Mouse (Mus musculus) hindbrain, embryonic 14.5 days (tissue): Measurements from ENCODE around the gene Scube1. TPM values are rescaled to one million over a fixed set of nuclear protein-coding genes. Genes with fewer than 3 reads are reported as not detected.
A peak's percentile ranks its signal among the peaks of the same experiment; 100 is the strongest.

Experiments used
- ATAC-seq: fragments of 200-750 bp; cut with Nextera tagmentation; 2 replicates; pipeline ENCODE4 v1.8.0; 2017; ENCODE audit warnings: moderate number of reproducible peaks, mild to moderate bottlenecking, moderate TSS enrichment, moderate library complexity; ENCODE audit not compliant: low FRiP score
- DNase-seq: peaks from one replicate; pipeline ENCODE4 v3.0.0-alpha.2; 2015; ENCODE audit warnings: low spot score
- H3K27ac ChIP-seq: fragments of 300-500 bp; sonication (generic); 2 replicates; pipeline ENCODE4 v1.5.1; 2014; ENCODE audit warnings: mild to moderate bottlenecking, moderate library complexity
- H3K27me3 ChIP-seq: fragments of 300-500 bp; sonication (generic); 2 replicates; pipeline ENCODE4 v1.6.1; 2014; ENCODE audit warnings: mild to moderate bottlenecking, low read length, mixed read lengths; ENCODE audit not compliant: control insufficient read depth, insufficient read depth
- H3K36me3 ChIP-seq: fragments of 300-500 bp; sonication (generic); replicated peaks from 2 replicates; pipeline ENCODE4 v1.6.1; 2014; ENCODE audit not compliant: control insufficient read depth, insufficient read depth
- H3K4me1 ChIP-seq: fragments of 300-500 bp; sonication (generic); replicated peaks from 2 replicates; pipeline ENCODE4 v1.6.1; 2014; ENCODE audit warnings: antibody characterized with exemption, low read length, mixed read lengths; ENCODE audit not compliant: control insufficient read depth, insufficient read depth
- H3K4me2 ChIP-seq: fragments of 300-500 bp; sonication (generic); replicated peaks from 2 replicates; pipeline ENCODE4 v1.6.1; 2014; ENCODE audit warnings: mild to moderate bottlenecking, moderate library complexity
- H3K4me3 ChIP-seq: fragments of 300-500 bp; sonication (generic); replicated peaks from 2 replicates; pipeline ENCODE4 v1.5.1; 2014; ENCODE audit warnings: mild to moderate bottlenecking, low read length
- H3K9ac ChIP-seq: fragments of 300-500 bp; sonication (generic); 2 replicates; pipeline ENCODE4 v1.6.1; 2014
- H3K9me3 ChIP-seq: fragments of 300-500 bp; sonication (generic); 2 replicates; pipeline ENCODE4 v1.6.1; 2016; ENCODE audit warnings: low read length; ENCODE audit not compliant: control insufficient read depth
- WGBS: fragments of 180-500 bp; shearing (Covaris S2); extraction: QIAGEN DNeasy Blood & Tissue Kit; methylation state at CpG from one replicate; pipeline ENCODE4 v1.1.7; 2014; 5-methylcytosine and 5-hydroxymethylcytosine counted together
- polyA plus RNA-seq: library from polyadenylated mRNA; unstranded; fragments of >200 nt; fragmentation: Nextera tagmentation; extraction: Ambion mirVana; gene quantifications from 2 replicates; pipeline ENCODE4 v1.2.1, GENCODE M21; 2014

Scube1 gene
- polyA plus RNA-seq, 1 experiment from 2014 or later, result 12.7 TPM

DNA sequence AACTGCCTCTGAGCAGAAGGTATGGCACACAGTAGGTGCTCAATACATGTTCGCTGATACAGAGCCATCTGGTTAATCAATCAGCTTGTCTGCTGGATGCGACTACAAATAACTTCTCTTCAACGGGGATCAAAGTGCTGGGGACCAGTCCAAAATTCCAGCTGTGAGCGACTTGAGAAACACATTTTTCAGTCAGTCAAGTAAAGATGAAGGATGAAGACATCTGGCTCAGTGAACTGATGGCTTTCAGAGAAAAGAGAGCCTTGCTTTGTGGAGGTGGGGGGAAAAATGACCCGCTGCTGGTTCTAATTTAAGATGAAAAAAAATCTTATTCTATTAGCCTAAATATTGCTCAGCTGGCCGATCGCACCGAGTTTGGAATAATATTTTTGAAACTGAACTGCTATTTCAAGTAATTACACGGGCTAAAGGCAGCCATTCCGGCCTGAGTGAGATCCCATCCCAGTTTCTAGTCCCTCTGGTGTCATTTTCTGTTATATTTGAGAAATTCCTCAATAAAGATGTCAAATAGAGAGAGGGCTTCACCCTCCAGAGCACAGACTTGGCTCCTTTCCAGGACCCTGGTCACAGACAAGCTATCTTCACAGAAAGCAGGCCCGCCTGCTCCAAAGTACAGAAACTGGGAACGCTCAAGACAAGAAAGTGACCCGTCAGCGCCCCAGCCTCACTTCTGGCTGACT is 28.0 kb downstream of the Scube1 start:
- no peak for ATAC-seq
- Histone ChIP-seq H3K9ac (peak overlapping the region; percentile 20; the same call in 1 of the 2 replicates), H3K36me3 (no peaks in the 10 kb centered on the region), H3K27ac (no peak overlapping the region), H3K9me3 (no peaks in the 10 kb centered on the region), H3K4me2 (no peak overlapping the region), H3K4me1 (peaks cover 29% of the 10 kb centered on the region), H3K27me3 (no peaks in the 10 kb centered on the region), H3K4me3 (no peak overlapping the region)
- peak; percentile 49 for DNase-seq
- WGBS, result 46% methylated on average over 14 of the region's 14 CpGs

GRCm38 (mm10) chr15:83695159-83695558 is 29.7 kb downstream of the Scube1 start:
- no peak for ATAC-seq
- Histone ChIP-seq H3K9me3 (no peaks in the 10 kb centered on the region), H3K27me3 (no peaks in the 10 kb centered on the region), H3K9ac (no peak overlapping the region), H3K4me1 (peaks cover 24% of the 10 kb centered on the region), H3K4me2 (no peak overlapping the region), H3K4me3 (no peak overlapping the region), H3K36me3 (no peaks in the 10 kb centered on the region), H3K27ac (no peak overlapping the region)
- peak; percentile 32 for DNase-seq
- 83% methylated on average over 11 of the region's 11 CpGs for WGBS

GRCm38 (mm10) chr15:83691901-83692361 is 32.9 kb downstream of the Scube1 start:
- H3K4me3 ChIP-seq, result no peak overlapping the region
- peaks cover 2% of the 10 kb centered on the region for H3K4me1 ChIP-seq
- WGBS, result 50% methylated on average over 8 of the region's 8 CpGs
- no peak overlapping the region for H3K4me2 ChIP-seq
- no peak for ATAC-seq
- DNase-seq, result no peak
- H3K36me3 ChIP-seq, result no peaks in the 10 kb centered on the region
- no peaks in the 10 kb centered on the region for H3K27me3 ChIP-seq
- no peak overlapping the region for H3K9ac ChIP-seq
- H3K9me3 ChIP-seq, result no peaks in the 10 kb centered on the region
- no peak overlapping the region for H3K27ac ChIP-seq

DNA sequence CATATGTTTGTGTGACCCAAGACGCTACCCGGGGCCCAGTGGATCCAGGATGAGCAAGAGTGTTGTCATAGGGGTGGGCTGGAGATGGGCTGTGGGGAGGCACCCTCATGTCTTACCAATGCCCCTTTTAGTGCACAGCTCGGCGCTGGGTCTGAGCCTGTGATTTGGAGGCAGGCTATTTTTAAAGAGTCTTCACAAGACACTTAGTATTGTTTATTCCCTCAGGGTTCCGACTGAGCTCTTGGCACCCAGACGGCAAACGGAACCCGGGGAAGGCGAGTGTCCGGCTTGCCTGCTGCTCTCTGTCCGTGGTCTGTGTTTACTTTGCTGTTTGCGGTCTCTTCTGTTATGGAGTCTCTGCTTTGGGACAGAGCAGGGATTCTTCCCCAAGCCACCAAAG is 34.9 kb downstream of the Scube1 start:
- H3K4me1 ChIP-seq, result no peaks in the 10 kb centered on the region; the same call in 1 of the 2 replicates
- H3K4me2 ChIP-seq, result no peak overlapping the region
- H3K27ac ChIP-seq, result no peak overlapping the region
- H3K9me3 ChIP-seq, result no peaks in the 10 kb centered on the region
- no peak for DNase-seq
- H3K36me3 ChIP-seq, result no peaks in the 10 kb centered on the region
- H3K27me3 ChIP-seq, result no peaks in the 10 kb centered on the region
- no peak overlapping the region for H3K9ac ChIP-seq
- 90% methylated on average over 12 of the region's 12 CpGs for WGBS
- no peak overlapping the region for H3K4me3 ChIP-seq
- no peak for ATAC-seq

- Histone ChIP-seq H3K9ac (no peak overlapping the region), H3K36me3 (no peaks in the 10 kb centered on the region), H3K4me2 (no peak overlapping the region), H3K27me3 (no peaks in the 10 kb centered on the region), H3K9me3 (no peaks in the 10 kb centered on the region), H3K27ac (no peak overlapping the region), H3K4me3 (no peak overlapping the region), H3K4me1 (no peaks in the 10 kb centered on the region)
- ATAC-seq, result no peak
- no peak for DNase-seq
- WGBS, result 58% methylated on average over 9 of the region's 9 CpGs
Measured at GRCm38 (mm10) chr15:83686601-83687000, 38.2 kb downstream of the Scube1 start.

DNA sequence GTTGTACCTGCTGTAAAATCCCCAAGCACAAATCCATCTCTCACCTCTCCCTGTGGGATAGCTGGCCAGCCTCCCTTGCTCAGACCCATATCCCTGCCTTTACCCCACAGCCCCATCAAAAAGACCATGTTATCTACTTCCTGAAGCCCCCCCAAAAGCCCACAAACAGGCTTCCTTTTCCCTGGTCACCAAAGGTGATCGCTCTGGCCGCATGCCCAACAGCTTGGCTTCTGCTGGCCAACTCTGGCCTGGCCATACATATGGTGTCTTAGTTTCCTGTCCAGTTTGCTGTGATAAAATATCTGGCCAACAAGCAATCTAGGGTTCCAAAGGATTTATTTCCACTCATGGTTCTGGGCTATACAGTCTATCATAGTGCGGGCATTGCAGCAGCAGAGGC is 38.9 kb downstream of the Scube1 start:
- no peak for DNase-seq

GRCm38 (mm10) chr15:83683051-83683561 is 41.7 kb downstream of the Scube1 start:
- Histone ChIP-seq H3K9ac (no peak overlapping the region), H3K27ac (no peak overlapping the region), H3K4me2 (no peak overlapping the region), H3K36me3 (no peaks in the 10 kb centered on the region), H3K27me3 (no peaks in the 10 kb centered on the region), H3K4me3 (no peak overlapping the region), H3K4me1 (peaks cover 11% of the 10 kb centered on the region), H3K9me3 (no peaks in the 10 kb centered on the region)
- no peak for DNase-seq
- ATAC-seq, result no peak
- WGBS, result 69% methylated on average over 15 of the region's 15 CpGs

More for the DNA sequence above, 38.9 kb downstream of the Scube1 start:
- Histone ChIP-seq H3K4me2 (no peak overlapping the region), H3K27ac (no peak overlapping the region), H3K36me3 (no peaks in the 10 kb centered on the region), H3K9me3 (no peaks in the 10 kb centered on the region), H3K27me3 (no peaks in the 10 kb centered on the region), H3K9ac (no peak overlapping the region), H3K4me1 (no peaks in the 10 kb centered on the region), H3K4me3 (no peak overlapping the region)
- no peak for ATAC-seq
- WGBS, result 99% methylated on average over 3 of the region's 3 CpGs

- H3K4me2 ChIP-seq, result no peak overlapping the region
- ATAC-seq (no peak), DNase-seq (no peak)
- H3K4me3 ChIP-seq, result no peak overlapping the region
- no peak overlapping the region for H3K27ac ChIP-seq
- no peaks in the 10 kb centered on the region for H3K36me3 ChIP-seq
- no peaks in the 10 kb centered on the region for H3K27me3 ChIP-seq
- no peaks in the 10 kb centered on the region for H3K9me3 ChIP-seq
- WGBS, result 84% methylated on average over 7 of the region's 7 CpGs
- peaks cover 15% of the 10 kb centered on the region for H3K4me1 ChIP-seq
- H3K9ac ChIP-seq, result no peak overlapping the region
Measured at GRCm38 (mm10) chr15:83680300-83680699, 44.5 kb downstream of the Scube1 start.

- peaks cover 15% of the 10 kb centered on the region for H3K4me1 ChIP-seq
- no peaks in the 10 kb centered on the region for H3K9me3 ChIP-seq
- no peak overlapping the region for H3K9ac ChIP-seq
- ATAC-seq, result no peak
- H3K4me3 ChIP-seq, result no peak overlapping the region
- H3K36me3 ChIP-seq, result no peaks in the 10 kb centered on the region
- DNase-seq, result no peak
- no peaks in the 10 kb centered on the region for H3K27me3 ChIP-seq
- 80% methylated on average over 5 of the region's 5 CpGs for WGBS
- H3K4me2 ChIP-seq, result no peak overlapping the region
- no peak overlapping the region for H3K27ac ChIP-seq
Measured at GRCm38 (mm10) chr15:83679729-83680128, 45.1 kb downstream of the Scube1 start.
